Mouse (Mus musculus): ENCODE measurements around the gene Ikzf3.

- TF ChIP-seq POLR2A (IDR thresholded peaks at IDR 0.05; ENCODE audit: low read depth, low read length) (no peak), CTCF (IDR thresholded peaks at IDR 0.05; ENCODE audit: extremely low read depth, insufficient read depth, insufficient read length, insufficient replicate concordance) (no peak)
These were observed 75.8 kb downstream of the Ikzf3 start for GRCm38 (mm10) chr11:98469761-98470714.

All from spleen, adult 2 months (tissue).